Mouse (Mus musculus) 3134 (cell line): Measurements from ENCODE around the gene Adrm1.
A peak's percentile ranks its signal among the peaks of the same experiment; 100 is the strongest.

ENCODE experiments used
- DNase-seq: peaks from one replicate; pipeline ENCODE4 v3.0.0-alpha.2; 2011; ENCODE audit warnings: low spot score; ENCODE audit not compliant: insufficient read length; ENCODE audit errors: extremely low read depth

The Adrm1 gene

DNA sequence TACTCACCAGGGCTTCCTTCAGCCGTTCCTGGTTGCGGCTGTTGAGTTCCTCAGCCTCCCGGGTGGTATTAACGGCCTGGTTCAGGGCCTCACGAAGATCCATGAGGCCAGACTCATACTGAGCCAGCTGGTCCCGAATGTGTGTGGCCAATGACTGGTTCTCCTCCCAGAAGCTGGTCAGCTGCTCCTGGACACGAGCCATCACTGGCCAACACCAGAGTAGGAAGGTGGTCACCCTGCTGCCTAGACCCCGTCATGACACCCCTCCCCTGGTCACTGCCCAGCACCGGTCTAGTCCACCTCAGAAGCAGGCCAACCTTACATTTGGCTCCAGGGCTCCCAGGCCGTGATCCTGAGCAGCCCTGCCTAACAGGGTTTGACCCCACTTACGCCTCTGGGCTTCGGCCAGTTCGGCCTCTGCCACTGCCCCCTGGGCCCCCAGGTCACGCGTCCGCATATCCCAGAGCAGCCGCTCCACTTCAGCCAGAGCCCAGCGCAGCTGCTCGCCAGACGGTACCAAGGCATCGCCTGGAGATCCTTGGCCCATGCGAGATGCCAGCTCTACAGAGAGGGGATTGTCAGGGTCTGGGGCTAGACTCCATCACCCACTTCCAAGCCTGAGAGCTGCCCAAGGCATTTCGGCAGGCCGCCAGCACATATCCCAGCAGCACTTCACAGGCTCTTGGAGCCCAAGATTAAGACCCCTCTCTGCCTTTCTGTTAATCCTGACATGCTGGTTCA, 12.9 kb downstream of the Adrm1 start:
- no peak for DNase-seq

DNA sequence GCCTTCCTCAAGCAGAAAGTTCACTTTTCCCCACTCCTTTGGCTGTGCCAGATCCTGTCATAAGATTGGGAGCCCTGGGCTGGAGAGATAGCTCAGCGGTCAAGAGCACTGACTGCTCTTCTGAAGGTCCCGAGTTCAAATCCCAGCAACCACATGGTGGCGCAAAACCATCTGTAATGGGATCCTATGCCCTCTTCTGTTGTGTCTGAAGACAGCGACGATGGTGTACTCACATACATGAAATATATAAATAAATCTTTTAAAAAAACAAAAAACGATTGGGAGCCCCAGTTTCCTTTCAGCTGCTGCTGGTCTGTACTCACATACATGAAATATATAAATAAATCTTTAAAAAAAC, 13.4 kb downstream of the Adrm1 start:
- DNase-seq: no peak

DNA sequence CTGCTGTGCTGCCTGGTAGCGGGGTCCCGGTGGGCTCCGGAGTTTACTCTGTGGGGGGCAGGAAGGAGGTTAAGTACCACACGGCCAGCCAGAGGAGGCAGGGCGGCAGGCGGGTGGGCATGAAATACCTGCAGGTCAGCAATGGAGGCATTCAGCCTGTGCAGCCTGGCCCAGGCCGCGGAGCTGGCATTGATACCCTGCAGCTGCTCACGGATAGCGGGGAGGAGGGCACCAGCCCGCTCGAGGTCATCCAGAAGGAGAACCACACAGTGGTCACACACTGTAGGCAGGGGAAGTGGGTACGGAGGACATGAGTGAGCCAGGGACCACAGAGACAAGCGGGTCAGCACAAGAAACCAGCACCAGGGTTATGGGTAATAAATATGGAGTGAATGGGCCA, 14.4 kb downstream of the Adrm1 start:
- DNase-seq: no peak

DNA sequence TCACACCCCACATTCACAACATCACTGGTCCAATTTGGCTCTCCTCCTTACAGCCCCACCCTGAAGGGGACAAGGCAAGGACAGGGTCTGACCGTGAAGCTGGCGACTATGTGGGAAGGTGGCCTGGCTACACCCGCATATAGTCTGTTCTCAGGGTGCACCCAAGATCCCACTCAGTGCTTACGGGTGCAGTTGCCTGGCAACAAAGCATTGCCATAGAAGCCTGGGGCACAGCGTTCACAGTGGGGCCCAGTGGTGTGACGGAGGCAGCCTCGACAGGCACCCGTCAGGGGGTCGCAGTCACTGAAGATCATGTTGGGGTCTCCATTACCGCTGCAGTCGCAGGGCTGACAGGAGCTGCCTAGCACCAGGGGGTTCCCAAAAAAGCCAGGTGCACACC, 16.1 kb downstream of the Adrm1 start:
- no peak for DNase-seq

- no peak for DNase-seq
Observed at GRCm38 (mm10) chr2:180196610-180197322, 25.5 kb downstream of the Adrm1 start.

- DNase-seq: no peak
Observed at GRCm38 (mm10) chr2:180197323-180198037, 26.2 kb downstream of the Adrm1 start.

DNA sequence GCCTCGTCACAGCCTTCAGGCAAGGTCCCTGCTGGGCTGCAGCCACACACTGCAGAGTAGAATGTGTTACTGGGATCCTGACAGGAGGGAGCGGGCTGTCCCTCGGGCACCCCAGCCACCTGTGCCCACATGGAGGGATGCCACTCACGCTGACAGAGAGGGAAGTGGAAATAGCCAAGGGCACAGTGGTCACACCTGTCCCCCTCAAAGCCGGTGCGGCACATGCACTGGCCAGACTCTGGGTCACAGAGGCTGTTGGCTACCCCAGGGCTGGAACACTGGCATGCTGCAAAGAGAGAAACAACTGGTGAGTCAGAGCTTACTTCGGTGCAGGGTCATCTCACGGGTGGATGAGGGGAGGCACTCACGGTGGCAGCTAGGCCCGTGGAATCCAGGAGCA, 27.5 kb downstream of the Adrm1 start:
- no peak for DNase-seq

DNA sequence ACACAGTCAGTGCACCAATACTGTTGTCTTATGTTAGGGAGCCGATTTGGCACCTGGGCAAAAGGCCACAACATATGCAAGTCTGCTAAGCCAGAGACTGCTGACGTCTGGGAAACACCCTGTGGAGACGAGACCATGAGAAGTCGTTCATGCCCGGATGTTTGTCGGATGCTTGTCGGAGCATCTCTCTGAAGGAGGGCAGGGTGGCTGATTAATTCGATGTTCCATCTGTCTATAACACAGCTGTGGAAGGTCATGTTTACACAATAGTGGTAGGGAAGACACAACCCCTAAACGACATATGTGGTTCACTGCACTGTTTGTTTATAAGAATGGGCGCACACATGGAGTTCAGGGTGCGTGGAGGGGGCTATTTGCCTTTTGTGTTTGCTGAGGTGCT, 29.4 kb downstream of the Adrm1 start:
- DNase-seq: no peak

GRCm38 (mm10) chr2:180201303-180201702, 30.0 kb downstream of the Adrm1 start:
- no peak for DNase-seq

DNA sequence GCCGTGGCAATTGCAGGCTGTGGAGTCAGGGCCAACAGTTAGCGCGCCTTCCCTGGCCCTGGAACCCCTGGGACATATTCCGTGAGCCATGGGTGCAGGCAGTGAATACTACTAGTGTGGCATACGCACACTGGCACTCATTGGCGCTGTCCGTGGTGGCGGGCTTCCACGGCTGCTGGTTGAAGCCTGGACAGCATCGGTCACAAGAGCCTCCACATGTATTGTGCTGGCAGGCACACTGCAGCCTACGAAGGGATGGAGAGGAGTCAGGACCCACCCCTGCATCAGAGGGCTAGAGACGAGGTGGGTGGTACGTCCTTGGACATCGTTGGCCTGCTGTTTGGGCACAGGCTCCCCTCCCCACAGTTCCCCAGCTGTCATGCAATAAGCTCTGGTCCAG, 31.0 kb downstream of the Adrm1 start:
- DNase-seq: no peak

GRCm38 (mm10) chr2:180202805-180203204, 31.5 kb downstream of the Adrm1 start:
- no peak for DNase-seq

- no peak for DNase-seq
Observed at GRCm38 (mm10) chr2:180204501-180204900, 33.2 kb downstream of the Adrm1 start.

DNA sequence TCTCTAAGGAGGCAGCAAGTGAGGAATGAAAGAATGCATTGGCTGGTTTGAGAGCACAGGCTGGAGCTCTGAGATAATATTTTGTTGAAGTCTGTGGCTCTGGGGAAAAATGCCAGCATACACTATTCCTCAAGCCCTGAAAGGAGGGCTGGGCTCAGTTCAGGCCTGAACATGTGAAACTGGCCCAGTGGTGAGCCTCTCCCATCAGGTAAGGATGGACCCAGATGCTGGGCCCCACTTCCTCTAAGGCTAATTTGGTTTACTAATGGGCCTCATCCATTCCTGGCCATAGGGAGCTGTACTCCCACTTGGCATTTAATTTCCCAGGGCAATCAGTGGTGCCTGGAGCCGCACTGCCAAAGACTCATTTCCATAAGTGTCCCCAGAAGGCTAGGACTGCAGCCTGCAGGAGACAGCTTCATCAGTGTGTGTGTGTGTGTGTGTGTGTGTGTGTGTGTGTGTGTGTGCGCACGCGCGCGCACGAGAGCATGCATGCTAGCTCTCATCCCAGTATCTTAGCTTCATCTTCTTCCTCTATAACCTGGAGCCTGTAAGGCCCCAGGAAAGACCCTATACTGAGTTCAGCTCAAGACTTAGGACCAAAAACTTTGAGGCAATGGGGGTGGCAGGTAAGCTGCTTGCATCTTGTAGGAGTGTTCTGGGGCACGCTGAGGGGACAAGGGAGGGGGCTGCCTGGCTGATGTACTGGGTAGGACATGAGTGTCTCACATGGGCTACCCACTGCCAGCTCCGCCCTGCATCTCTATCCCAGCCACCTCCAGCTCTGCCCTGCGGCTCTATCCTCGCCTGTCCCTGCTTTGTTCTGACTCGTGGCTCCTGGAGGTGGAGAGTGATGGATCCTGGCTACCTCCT, 34.0 kb downstream of the Adrm1 start:
- DNase-seq: no peak

GRCm38 (mm10) chr2:180205956-180206280, 34.6 kb downstream of the Adrm1 start:
- no peak for DNase-seq

DNA sequence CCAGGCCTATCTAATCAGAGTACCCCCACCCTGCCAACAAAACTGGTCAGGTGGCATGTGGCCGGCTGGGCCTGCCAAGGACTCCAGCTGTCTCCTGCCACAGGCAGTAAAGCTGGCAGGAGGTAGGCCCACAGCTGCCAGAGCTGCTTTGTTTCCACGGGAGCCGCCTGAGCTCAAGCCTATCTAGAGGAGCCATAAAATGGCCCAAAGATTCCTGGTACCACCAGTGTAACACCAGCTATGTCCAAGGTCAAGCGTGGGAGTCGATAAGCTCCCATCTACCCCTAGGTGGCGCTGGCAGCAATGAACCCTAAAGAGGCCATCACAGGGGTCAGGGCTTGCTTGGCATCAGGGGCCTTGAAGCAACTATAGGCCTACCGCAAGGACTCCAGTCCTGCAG, 36.6 kb downstream of the Adrm1 start:
- no peak for DNase-seq

DNA sequence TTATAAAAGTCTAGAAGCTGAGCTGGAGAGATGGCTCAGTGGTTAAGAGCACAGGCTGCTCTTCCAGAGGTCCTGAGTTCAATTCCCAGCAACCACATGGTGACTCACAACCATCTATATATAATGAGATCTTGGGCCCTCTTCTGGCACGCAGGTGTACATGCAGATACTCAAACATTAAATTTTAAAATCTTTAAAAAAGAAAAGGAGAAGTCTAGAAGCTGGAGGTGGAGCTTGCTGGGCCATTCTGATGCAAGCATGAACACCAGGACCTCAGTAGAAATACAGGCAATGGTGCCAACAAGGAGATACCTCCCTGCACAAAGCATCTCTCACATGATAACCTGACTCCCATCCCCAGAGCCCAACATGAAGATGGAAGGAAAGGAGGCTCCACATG, 37.7 kb downstream of the Adrm1 start:
- DNase-seq: no peak

DNA sequence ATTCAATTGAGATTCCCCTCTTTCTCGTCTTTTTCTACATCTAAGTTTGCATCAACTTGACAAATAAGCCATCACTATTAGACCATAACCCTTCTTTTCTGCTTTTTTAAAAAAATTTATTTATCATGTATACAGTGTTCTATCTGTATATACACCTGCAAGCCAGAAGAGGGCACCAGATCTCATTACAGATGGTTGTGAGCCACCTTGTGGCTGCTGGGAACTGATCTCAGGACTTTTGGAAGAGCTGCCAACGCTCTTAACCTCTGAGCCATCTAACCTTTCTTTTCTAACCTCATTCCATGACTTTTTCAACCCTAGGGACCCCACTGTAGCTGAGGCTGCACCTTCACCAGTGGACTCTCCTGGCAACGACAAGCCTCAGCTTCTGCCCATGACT, 41.0 kb downstream of the Adrm1 start:
- no peak for DNase-seq

DNA sequence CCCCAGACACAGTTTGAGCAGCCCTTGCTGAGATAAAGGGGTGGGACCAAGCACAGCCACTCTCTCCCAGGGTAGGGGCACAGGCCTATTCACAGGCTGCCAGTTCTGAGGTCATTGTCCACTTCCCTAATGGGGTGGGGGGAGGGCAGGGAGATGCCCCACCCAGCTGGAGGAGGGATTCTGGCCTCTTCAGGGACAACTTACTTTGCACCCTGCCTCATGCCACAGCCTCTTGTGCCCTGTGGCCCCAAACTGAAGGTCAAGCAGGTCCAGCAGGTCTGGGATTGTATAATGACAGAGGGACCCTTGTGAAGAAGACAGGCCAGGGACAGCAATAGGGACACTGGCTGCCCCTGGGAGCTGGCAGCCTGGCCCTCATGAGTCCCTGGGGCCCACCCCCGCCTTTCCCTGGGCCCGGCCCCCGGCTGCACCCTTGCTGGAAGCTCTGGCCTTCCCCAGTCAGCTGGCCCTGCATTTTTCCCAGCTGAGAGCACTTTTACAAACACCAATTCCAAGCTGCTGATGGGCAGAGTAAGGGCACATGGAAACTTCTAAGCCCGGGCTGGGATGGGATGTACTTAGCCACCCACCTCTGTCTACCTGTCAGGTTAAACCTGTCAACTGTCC, 43.2 kb downstream of the Adrm1 start:
- DNase-seq: peak; percentile 79

- DNase-seq: peak; percentile 74
Observed at GRCm38 (mm10) chr2:180215011-180215461, 43.8 kb downstream of the Adrm1 start.

DNA sequence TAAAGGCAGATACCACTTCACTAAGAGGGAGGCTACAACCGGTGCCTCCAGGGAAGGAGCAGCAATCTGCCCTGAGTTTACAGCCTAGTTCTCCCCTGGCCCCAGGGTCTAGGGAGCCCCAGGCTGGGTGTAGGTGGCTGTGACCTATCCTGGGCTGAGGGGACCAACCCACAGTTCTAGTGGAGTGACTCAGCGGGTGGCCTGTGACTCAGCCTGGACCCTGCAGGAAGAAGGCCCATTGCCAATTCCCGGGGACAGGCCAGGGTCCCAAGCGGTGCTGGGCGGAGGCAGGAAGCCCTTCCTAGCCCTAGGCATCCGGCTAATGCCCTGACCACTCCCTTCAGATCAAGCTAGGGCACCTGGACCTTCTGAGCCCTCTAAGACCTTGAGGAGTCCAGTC, 44.7 kb downstream of the Adrm1 start:
- peak; percentile 89 for DNase-seq
